Mouse (Mus musculus): ENCODE results near the gene Tshr. TPM values are rescaled to one million over a fixed set of nuclear protein-coding genes. Genes with fewer than 3 reads are reported as not detected.
"Not testable (repeated sequence)": the region's sequence is repeated elsewhere in the genome, so short reads cannot be mapped to it uniquely, and the experiment has no call there.

The Tshr gene
- polyA plus RNA-seq, 1 experiment from 2014 or later: 0.04 TPM

- DNase-seq (ENCODE audit: low spot score) (no peak), ATAC-seq (replicated peaks; ENCODE audit: low FRiP score) (no peak)
- no peaks in the 10 kb centered on the region for H3K9me3 ChIP-seq (ENCODE audit: control insufficient read depth, low read length)
- WGBS: 65% methylated on average over 6 of the region's 6 CpGs
- H3K36me3 ChIP-seq (ENCODE audit: control insufficient read depth, insufficient read depth, low read length): no peaks in the 10 kb centered on the region
- H3K9ac ChIP-seq (ENCODE audit: low read depth, low read length): no peak overlapping the region
- H3K4me2 ChIP-seq: no peak overlapping the region
- no peak overlapping the region for H3K4me3 ChIP-seq (ENCODE audit: low read depth, low read length)
- no peaks in the 10 kb centered on the region for H3K4me1 ChIP-seq (replicated peaks; ENCODE audit: control insufficient read depth, insufficient read depth, low read length)
- H3K27me3 ChIP-seq (replicated peaks; ENCODE audit: control insufficient read depth, insufficient read depth, low read length): no peaks in the 10 kb centered on the region
- no peak overlapping the region for H3K27ac ChIP-seq (ENCODE audit: low read depth, low read length)
Observed at GRCm38 (mm10) chr12:91534514-91534913, 150.2 kb downstream of the Tshr start.

GRCm38 (mm10) chr12:91540202-91540601 lies 155.8 kb downstream of the Tshr start:
- DNase-seq (ENCODE audit: low spot score): no peak

GRCm38 (mm10) chr12:91549471-91549870 lies 165.1 kb downstream of the Tshr start:
- Histone ChIP-seq H3K36me3 (ENCODE audit: control insufficient read depth, insufficient read depth, low read length) (no peaks in the 10 kb centered on the region), H3K4me2 (no peak overlapping the region), H3K4me1 (replicated peaks; ENCODE audit: control insufficient read depth, insufficient read depth, low read length) (no peaks in the 10 kb centered on the region), H3K4me3 (ENCODE audit: low read depth, low read length) (no peak overlapping the region), H3K27me3 (replicated peaks; ENCODE audit: control insufficient read depth, insufficient read depth, low read length) (no peaks in the 10 kb centered on the region), H3K27ac (ENCODE audit: low read depth, low read length) (no peak overlapping the region), H3K9ac (ENCODE audit: low read depth, low read length) (no peak overlapping the region), H3K9me3 (ENCODE audit: control insufficient read depth, low read length) (no peaks in the 10 kb centered on the region)
- DNase-seq (ENCODE audit: low spot score): no peak
- ATAC-seq (replicated peaks; ENCODE audit: low FRiP score): no peak
- 89% methylated on average over 9 of the region's 9 CpGs for WGBS

More at GRCm38 (mm10) chr12:91540202-91540601, 155.8 kb downstream of the Tshr start:
- Histone ChIP-seq H3K9me3 (ENCODE audit: control insufficient read depth, low read length) (no peaks in the 10 kb centered on the region), H3K27ac (ENCODE audit: low read depth, low read length) (no peak overlapping the region), H3K4me3 (ENCODE audit: low read depth, low read length) (no peak overlapping the region), H3K9ac (ENCODE audit: low read depth, low read length) (no peak overlapping the region), H3K36me3 (ENCODE audit: control insufficient read depth, insufficient read depth, low read length) (no peaks in the 10 kb centered on the region), H3K27me3 (replicated peaks; ENCODE audit: control insufficient read depth, insufficient read depth, low read length) (no peaks in the 10 kb centered on the region), H3K4me2 (no peak overlapping the region), H3K4me1 (replicated peaks; ENCODE audit: control insufficient read depth, insufficient read depth, low read length) (no peaks in the 10 kb centered on the region)
- WGBS: 81% methylated on average over 7 of the region's 7 CpGs
- ATAC-seq (replicated peaks; ENCODE audit: low FRiP score): no peak

- ATAC-seq (replicated peaks; ENCODE audit: low FRiP score): peak; percentile 39; the same call in 1 of the 2 replicates
- WGBS: 81% methylated on average over 19 of the region's 19 CpGs
- no peaks in the 10 kb centered on the region for H3K9me3 ChIP-seq (ENCODE audit: control insufficient read depth, low read length)
Observed at GRCm38 (mm10) chr12:91551773-91552526, 167.6 kb downstream of the Tshr start.

GRCm38 (mm10) chr12:91557358-91558005 lies 173.1 kb downstream of the Tshr start:
- H3K27me3 ChIP-seq (replicated peaks; ENCODE audit: control insufficient read depth, insufficient read depth, low read length); H3K36me3 ChIP-seq (ENCODE audit: control insufficient read depth, insufficient read depth, low read length); H3K9me3 ChIP-seq (ENCODE audit: control insufficient read depth, low read length); H3K4me2 ChIP-seq; DNase-seq (ENCODE audit: low spot score); H3K4me1 ChIP-seq (replicated peaks; ENCODE audit: control insufficient read depth, insufficient read depth, low read length); H3K9ac ChIP-seq (ENCODE audit: low read depth, low read length); H3K27ac ChIP-seq (ENCODE audit: low read depth, low read length); H3K4me3 ChIP-seq (ENCODE audit: low read depth, low read length): not testable (repeated sequence)
- ATAC-seq (replicated peaks; ENCODE audit: low FRiP score): peak; percentile 68
- 90% methylated on average over 8 of the region's 8 CpGs for WGBS

More at GRCm38 (mm10) chr12:91551773-91552526, 167.6 kb downstream of the Tshr start:
- Histone ChIP-seq H3K4me2 (no peak overlapping the region), H3K4me1 (replicated peaks; ENCODE audit: control insufficient read depth, insufficient read depth, low read length) (no peaks in the 10 kb centered on the region), H3K27ac (ENCODE audit: low read depth, low read length) (no peak overlapping the region), H3K36me3 (ENCODE audit: control insufficient read depth, insufficient read depth, low read length) (0 out of 2 replicates have a peak, but pooled peaks cover under 1% of the 10 kb centered on the region), H3K9ac (ENCODE audit: low read depth, low read length) (no peak overlapping the region), H3K27me3 (replicated peaks; ENCODE audit: control insufficient read depth, insufficient read depth, low read length) (no peaks in the 10 kb centered on the region), H3K4me3 (ENCODE audit: low read depth, low read length) (no peak overlapping the region)
- DNase-seq (ENCODE audit: low spot score): no peak

GRCm38 (mm10) chr12:91558152-91558551 lies 173.8 kb downstream of the Tshr start:
- H3K9me3 ChIP-seq (ENCODE audit: control insufficient read depth, low read length); H3K27me3 ChIP-seq (replicated peaks; ENCODE audit: control insufficient read depth, insufficient read depth, low read length); H3K27ac ChIP-seq (ENCODE audit: low read depth, low read length); H3K4me2 ChIP-seq; DNase-seq (ENCODE audit: low spot score); H3K4me3 ChIP-seq (ENCODE audit: low read depth, low read length); H3K36me3 ChIP-seq (ENCODE audit: control insufficient read depth, insufficient read depth, low read length); H3K9ac ChIP-seq (ENCODE audit: low read depth, low read length); H3K4me1 ChIP-seq (replicated peaks; ENCODE audit: control insufficient read depth, insufficient read depth, low read length); ATAC-seq (replicated peaks; ENCODE audit: low FRiP score): not testable (repeated sequence)
- 94% methylated on average over 4 of the region's 4 CpGs for WGBS

- H3K27me3 ChIP-seq (replicated peaks; ENCODE audit: control insufficient read depth, insufficient read depth, low read length): no peaks in the 10 kb centered on the region
- no peak overlapping the region for H3K4me3 ChIP-seq (ENCODE audit: low read depth, low read length)
- DNase-seq (ENCODE audit: low spot score): no peak
- no peak overlapping the region for H3K4me2 ChIP-seq
- ATAC-seq (replicated peaks; ENCODE audit: low FRiP score): no peak; the same call in 1 of the 2 replicates
- no peak overlapping the region for H3K9ac ChIP-seq (ENCODE audit: low read depth, low read length)
- H3K36me3 ChIP-seq (ENCODE audit: control insufficient read depth, insufficient read depth, low read length): peaks cover 24% of the 10 kb centered on the region; the same call in 1 of the 2 replicates
- WGBS: 85% methylated on average over 4 of the region's 4 CpGs
- H3K9me3 ChIP-seq (ENCODE audit: control insufficient read depth, low read length): no peaks in the 10 kb centered on the region
- H3K4me1 ChIP-seq (replicated peaks; ENCODE audit: control insufficient read depth, insufficient read depth, low read length): no peaks in the 10 kb centered on the region
- H3K27ac ChIP-seq (ENCODE audit: low read depth, low read length): no peak overlapping the region
Observed at GRCm38 (mm10) chr12:91567145-91567544, 182.8 kb downstream of the Tshr start.

- H3K4me3 ChIP-seq (ENCODE audit: low read depth, low read length): no peak overlapping the region
- WGBS: 77% methylated on average over 3 of the region's 3 CpGs
- H3K27me3 ChIP-seq (replicated peaks; ENCODE audit: control insufficient read depth, insufficient read depth, low read length): no peaks in the 10 kb centered on the region
- H3K9me3 ChIP-seq (ENCODE audit: control insufficient read depth, low read length): no peaks in the 10 kb centered on the region
- DNase-seq (ENCODE audit: low spot score) (no peak), ATAC-seq (replicated peaks; ENCODE audit: low FRiP score) (no peak)
- no peak overlapping the region for H3K4me2 ChIP-seq
- H3K9ac ChIP-seq (ENCODE audit: low read depth, low read length): no peak overlapping the region
- H3K36me3 ChIP-seq (ENCODE audit: control insufficient read depth, insufficient read depth, low read length): peaks cover 30% of the 10 kb centered on the region
- H3K4me1 ChIP-seq (replicated peaks; ENCODE audit: control insufficient read depth, insufficient read depth, low read length): no peaks in the 10 kb centered on the region
- H3K27ac ChIP-seq (ENCODE audit: low read depth, low read length): no peak overlapping the region
Observed at GRCm38 (mm10) chr12:91569255-91569654, 184.9 kb downstream of the Tshr start.

Measured in liver, embryonic 11.5 days (tissue).